Mouse (Mus musculus) liver, adult 2 months (tissue): ENCODE measurements around the gene Pigl. TPM values are rescaled to one million over a fixed set of nuclear protein-coding genes. Genes with fewer than 3 reads are reported as not detected.

Experiments
- DNase-seq: peaks from one replicate; pipeline ENCODE4 v3.0.0-alpha.2; 2011; ENCODE audit warnings: low read depth, low spot score; ENCODE audit errors: extremely low read depth
- H3K27ac ChIP-seq: fragments of 200-500 bp; replicated peaks from 2 replicates; pipeline ENCODE4 v1.5.1; 2012; ENCODE audit warnings: low read depth, mild to moderate bottlenecking, control low read depth, inconsistent platforms, low read length; ENCODE audit not compliant: insufficient read depth
- H3K27me3 ChIP-seq: fragments of 200-500 bp; 2 replicates; pipeline ENCODE4 v1.6.1; 2012; ENCODE audit warnings: mild to moderate bottlenecking, moderate library complexity, low read length, inconsistent platforms; ENCODE audit not compliant: control insufficient read depth, insufficient read depth
- H3K36me3 ChIP-seq: fragments of 200-500 bp; 2 replicates; pipeline ENCODE4 v1.6.1; 2012; ENCODE audit warnings: low read length, inconsistent platforms; ENCODE audit not compliant: control insufficient read depth, insufficient read depth
- H3K4me1 ChIP-seq: fragments of 200-500 bp; 2 replicates; pipeline ENCODE4 v1.6.1; 2011; ENCODE audit warnings: low read length; ENCODE audit not compliant: control insufficient read depth, insufficient read depth
- H3K4me3 ChIP-seq: fragments of 200-500 bp; 2 replicates; pipeline ENCODE4 v1.5.1; 2011; ENCODE audit warnings: low read depth, mild to moderate bottlenecking, control low read depth, low read length, moderate library complexity; ENCODE audit not compliant: insufficient read depth
- H3K79me2 ChIP-seq: fragments of 200-500 bp; 2 replicates; pipeline ENCODE4 v1.6.1; 2012; ENCODE audit warnings: inconsistent platforms, mild to moderate bottlenecking, low read length, moderate library complexity; ENCODE audit not compliant: control insufficient read depth, insufficient read depth
- H3K9ac ChIP-seq: fragments of 200-500 bp; 2 replicates; pipeline ENCODE4 v1.6.1; 2012; ENCODE audit warnings: low read depth, mild to moderate bottlenecking, control low read depth, inconsistent platforms, low read length
- CTCF ChIP-seq: fragments of 200-500 bp; IDR thresholded peaks from 2 replicates; pipeline ENCODE4 v1.5.1; 2011; ENCODE audit warnings: low read depth, low read length, control low read depth
- POLR2A ChIP-seq: fragments of 200-500 bp; IDR thresholded peaks from 2 replicates; pipeline ENCODE4 v1.6.1; 2011; ENCODE audit warnings: low read length, control low read depth; ENCODE audit not compliant: insufficient read depth; ENCODE audit errors: extremely low read depth
- WGBS: fragments of 180-500 bp; shearing (Covaris S2); methylation state at CpG from one replicate; pipeline ENCODE4 v1.1.7; 2018; 5-methylcytosine and 5-hydroxymethylcytosine counted together
- polyA plus RNA-seq: library from polyadenylated mRNA; depleted of rRNA; stranded (reverse); fragments of >200 nt; gene quantifications from 2 replicates; pipeline ENCODE4 v1.2.3, GENCODE M21; 2012
- total RNA-seq: library from RNA; depleted of rRNA; stranded (reverse); fragments of >200 nt; gene quantifications from 2 replicates; pipeline ENCODE4 v1.2.3, GENCODE M21; 2014

Gene Pigl
- total and polyA plus RNA-seq, 2 experiments, result 1.5 to 3.6 TPM

DNA sequence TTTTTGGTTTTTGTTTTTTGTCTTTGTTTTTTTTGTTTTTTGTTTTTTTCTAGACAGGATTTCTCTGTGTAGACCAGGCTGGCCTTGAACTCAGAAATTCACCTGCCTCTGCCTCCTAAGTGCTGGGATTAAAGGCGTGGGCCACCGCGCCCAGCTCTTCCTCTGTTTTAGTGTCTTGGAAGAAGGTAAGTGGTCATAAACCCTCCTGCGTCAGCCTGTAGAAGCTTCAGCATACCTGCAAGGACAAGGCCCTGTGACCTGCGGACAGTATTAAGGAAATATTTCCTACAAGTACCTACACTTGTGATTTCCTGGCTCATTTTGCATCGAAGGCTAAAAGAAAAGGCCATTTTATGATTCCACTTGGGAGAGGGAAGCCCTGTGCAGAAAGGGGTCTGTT lies 35.4 kb downstream of the Pigl start:
- Histone ChIP-seq H3K27ac (no peak overlapping the region), H3K4me1 (peaks cover 16% of the 10 kb centered on the region), H3K79me2 (no peaks in the 10 kb centered on the region), H3K27me3 (no peaks in the 10 kb centered on the region), H3K9ac (no peak overlapping the region), H3K36me3 (no peaks in the 10 kb centered on the region), H3K4me3 (no peak overlapping the region)
- TF ChIP-seq POLR2A (no peak), CTCF (no peak)
- no peak for DNase-seq
- 98% methylated on average over 6 of the region's 6 CpGs for WGBS

DNA sequence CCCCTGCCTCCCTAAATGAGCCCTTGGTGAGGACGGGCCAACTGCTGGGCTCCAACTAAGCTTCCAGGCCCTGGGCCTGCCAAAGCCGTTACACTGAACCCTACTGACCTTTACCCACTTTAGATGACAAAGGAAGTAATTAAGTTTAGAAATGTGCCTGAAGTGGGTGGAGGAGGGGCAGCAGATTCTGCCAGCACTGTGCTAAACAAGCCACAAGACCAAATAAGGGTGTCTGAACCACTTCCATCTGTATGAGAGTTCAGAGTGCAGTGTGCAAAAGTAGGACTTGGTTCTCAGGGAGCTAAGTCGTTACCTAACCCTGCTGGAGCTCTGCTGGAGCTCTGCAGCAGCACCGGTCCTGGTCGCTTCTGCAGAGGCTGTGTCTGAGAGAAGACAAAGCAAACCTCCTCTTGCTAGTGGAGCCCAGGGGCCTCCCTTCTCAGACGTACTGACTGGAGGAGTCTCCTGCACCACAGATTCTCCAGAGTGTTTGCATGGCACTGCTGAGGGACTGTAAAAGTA lies 36.6 kb downstream of the Pigl start:
- DNase-seq, result peak; percentile 98
- Histone ChIP-seq H3K79me2 (no peaks in the 10 kb centered on the region), H3K27ac (peak overlapping the region; percentile 85), H3K9ac (peak overlapping the region; percentile 45), H3K27me3 (no peaks in the 10 kb centered on the region), H3K36me3 (no peaks in the 10 kb centered on the region), H3K4me3 (no peak overlapping the region), H3K4me1 (peaks cover 15% of the 10 kb centered on the region)
- 6% methylated on average over 6 of the region's 6 CpGs for WGBS
- TF ChIP-seq POLR2A, result 0 out of 2 replicates have a peak, but pooled peaks have one; percentile 14
- TF ChIP-seq CTCF, result no peak

- Histone ChIP-seq H3K27me3 (no peaks in the 10 kb centered on the region), H3K9ac (peak overlapping the region; percentile 45), H3K27ac (peak overlapping the region; percentile 85), H3K36me3 (no peaks in the 10 kb centered on the region), H3K79me2 (no peaks in the 10 kb centered on the region), H3K4me1 (peaks cover 18% of the 10 kb centered on the region), H3K4me3 (no peak overlapping the region)
- WGBS, result 11% methylated on average over 9 of the region's 10 CpGs
- DNase-seq, result peak; percentile 76
- TF ChIP-seq CTCF (no peak), POLR2A (no peak)
Measured at GRCm38 (mm10) chr11:62495276-62495801, 37.1 kb downstream of the Pigl start.

GRCm38 (mm10) chr11:62496151-62496715 lies 38.0 kb downstream of the Pigl start:
- 49% methylated on average over 5 of the region's 5 CpGs for WGBS
- H3K36me3 ChIP-seq, result no peaks in the 10 kb centered on the region
- no peak overlapping the region for H3K9ac ChIP-seq
- peak overlapping the region; percentile 85 for H3K27ac ChIP-seq
- H3K27me3 ChIP-seq, result no peaks in the 10 kb centered on the region
- TF ChIP-seq CTCF (peak; percentile 40), POLR2A (no peak)
- H3K4me3 ChIP-seq, result no peak overlapping the region
- peaks cover 23% of the 10 kb centered on the region for H3K4me1 ChIP-seq
- H3K79me2 ChIP-seq, result no peaks in the 10 kb centered on the region
- DNase-seq, result peak; percentile 40

DNA sequence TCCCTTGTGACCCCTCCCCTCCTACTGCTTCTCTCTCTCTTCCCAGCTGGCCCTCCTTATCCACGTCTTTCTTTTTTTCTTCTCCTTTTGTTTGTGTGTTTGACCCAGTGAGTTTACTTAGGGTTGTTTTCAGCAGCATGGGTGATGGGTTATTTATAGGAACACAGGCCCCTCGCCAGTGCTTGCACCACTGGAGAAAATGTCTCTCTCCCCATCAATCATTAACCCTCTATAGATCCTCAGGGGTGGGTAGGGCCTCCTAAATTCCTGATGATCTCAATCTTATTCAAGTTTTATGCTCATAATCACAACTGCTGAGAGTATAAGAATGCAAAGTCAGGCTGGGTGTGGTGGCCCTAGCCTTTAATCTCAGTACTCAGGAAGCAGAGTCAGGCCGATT lies 38.9 kb downstream of the Pigl start:
- TF ChIP-seq CTCF (no peak), POLR2A (no peak)
- 34% methylated on average over 3 of the region's 3 CpGs for WGBS

DNA sequence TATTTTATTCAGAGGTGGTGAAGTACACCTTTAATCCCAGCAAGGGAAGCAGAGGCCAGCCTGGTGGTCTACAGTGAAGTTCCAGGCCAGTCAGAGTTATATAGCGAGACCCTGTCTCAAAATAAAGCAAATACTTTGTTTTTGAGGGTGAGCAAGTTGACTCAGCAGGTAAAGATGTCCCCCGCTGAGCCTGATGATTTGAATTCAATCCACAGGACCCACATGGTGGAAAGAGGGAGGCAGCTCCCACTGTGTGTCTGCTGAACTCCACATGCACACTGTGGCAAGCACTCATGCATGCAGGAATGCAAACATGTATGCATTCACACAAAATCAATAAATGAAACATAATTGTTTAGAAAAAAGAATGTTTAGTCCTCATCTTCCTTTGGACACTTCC lies 40.5 kb downstream of the Pigl start:
- no peaks in the 10 kb centered on the region for H3K36me3 ChIP-seq
- H3K27ac ChIP-seq, result no peak overlapping the region
- no peak overlapping the region for H3K9ac ChIP-seq
- H3K4me3 ChIP-seq, result no peak overlapping the region
- H3K79me2 ChIP-seq, result no peaks in the 10 kb centered on the region
- H3K4me1 ChIP-seq, result peaks cover 23% of the 10 kb centered on the region
- TF ChIP-seq POLR2A (no peak), CTCF (no peak)
- H3K27me3 ChIP-seq, result no peaks in the 10 kb centered on the region
- no peak for DNase-seq
- WGBS, result 99% methylated on average over 2 of the region's 2 CpGs

More for the DNA sequence above, 38.9 kb downstream of the Pigl start:
- Histone ChIP-seq H3K9ac (no peak overlapping the region), H3K27me3 (no peaks in the 10 kb centered on the region), H3K4me3 (no peak overlapping the region), H3K79me2 (no peaks in the 10 kb centered on the region), H3K36me3 (no peaks in the 10 kb centered on the region), H3K4me1 (peaks cover 23% of the 10 kb centered on the region), H3K27ac (no peak overlapping the region)
- DNase-seq, result no peak
